Mouse (Mus musculus) embryo, embryonic 11 days (tissue): ENCODE measurements around the gene Il20rb.

Source experiments
- DNase-seq: peaks from one replicate; pipeline ENCODE4 v3.0.0-alpha.2; 2015

Il20rb gene

GRCm38 (mm10) chr9:100419103-100419502 is 67.5 kb downstream of the Il20rb start:
- DNase-seq, result no peak

GRCm38 (mm10) chr9:100416756-100417155 is 69.8 kb downstream of the Il20rb start:
- DNase-seq, result peak; percentile 53

GRCm38 (mm10) chr9:100416299-100416698 is 70.3 kb downstream of the Il20rb start:
- no peak for DNase-seq

- DNase-seq, result no peak
These were observed 71.1 kb downstream of the Il20rb start for GRCm38 (mm10) chr9:100415328-100415979.
